Mouse (Mus musculus): ENCODE measurements around the gene Clcn5. TPM values are rescaled to one million over a fixed set of nuclear protein-coding genes. Genes with fewer than 3 reads are reported as not detected.

Gene Clcn5
- polyA plus RNA-seq, 1 experiment from 2014 or later: 8.3 TPM

MicroRNAs encoded within 50 kb of the gene (microRNA counts, 519-probe panel; counts per million panel counts)
- 2,753 counts per million, percentile 72 among the panel's probes with 10 or more counts for microRNA mmu-miR-188-3p
- 19.7 counts per million for microRNA mmu-miR-188-5p
- microRNA mmu-miR-362-3p: 2,294 counts per million, percentile 34 among the panel's probes with 10 or more counts
- 1,848 counts per million, percentile 12 among the panel's probes with 10 or more counts for microRNA mmu-miR-362-5p
- 19.7 counts per million for microRNA mmu-miR-500
- 1,357 counts per million, percentile 7 among the panel's probes with 10 or more counts for microRNA mmu-miR-501-3p
- microRNA mmu-miR-501-5p: 2,602 counts per million, percentile 60 among the panel's probes with 10 or more counts
- 2,229 counts per million, percentile 29 among the panel's probes with 10 or more counts for microRNA mmu-miR-532-3p
- microRNA mmu-miR-532-5p: 2,661 counts per million, percentile 65 among the panel's probes with 10 or more counts

Small RNAs within 50 kb of the gene (microRNA-seq; reads per million reads assigned to microRNA genes)
- gene Mir188 (1,119 reads per million, percentile 76 among the genes with 10 or more reads in this experiment), gene Mir362 (102 reads per million, percentile 54 among the genes with 10 or more reads in this experiment), gene Mir500 (148 reads per million, percentile 57 among the genes with 10 or more reads in this experiment), gene Mir501 (439 reads per million, percentile 69 among the genes with 10 or more reads in this experiment), gene Mir532 (1,711 reads per million, percentile 80 among the genes with 10 or more reads in this experiment)

Other genes starting within 250 kb of the Clcn5 start
- 0.81 and 0.93 TPM in 2 replicates for gene Usp27x, start 56.5 kb upstream of the Clcn5 start, polyA plus RNA-seq (2015; fragmentation: Nextera tagmentation; extraction: Ambion mirVana)

Measured in lung, embryonic 15.5 days (tissue).